Mouse (Mus musculus) heart, adult 9 months (tissue): Measurements from ENCODE around the gene Wipf2.

ENCODE experiments used
- DNase-seq, 2 experiments: peaks; one replicate each; pipeline ENCODE4 v3.0.0; 2022; ENCODE audit warnings: low spot score in 2 of 2

Wipf2 gene

GRCm38 (mm10) chr11:98942923-98943641, 79.6 kb downstream of the Wipf2 start:
- DNase-seq: peak; percentile 82 to 89

DNA sequence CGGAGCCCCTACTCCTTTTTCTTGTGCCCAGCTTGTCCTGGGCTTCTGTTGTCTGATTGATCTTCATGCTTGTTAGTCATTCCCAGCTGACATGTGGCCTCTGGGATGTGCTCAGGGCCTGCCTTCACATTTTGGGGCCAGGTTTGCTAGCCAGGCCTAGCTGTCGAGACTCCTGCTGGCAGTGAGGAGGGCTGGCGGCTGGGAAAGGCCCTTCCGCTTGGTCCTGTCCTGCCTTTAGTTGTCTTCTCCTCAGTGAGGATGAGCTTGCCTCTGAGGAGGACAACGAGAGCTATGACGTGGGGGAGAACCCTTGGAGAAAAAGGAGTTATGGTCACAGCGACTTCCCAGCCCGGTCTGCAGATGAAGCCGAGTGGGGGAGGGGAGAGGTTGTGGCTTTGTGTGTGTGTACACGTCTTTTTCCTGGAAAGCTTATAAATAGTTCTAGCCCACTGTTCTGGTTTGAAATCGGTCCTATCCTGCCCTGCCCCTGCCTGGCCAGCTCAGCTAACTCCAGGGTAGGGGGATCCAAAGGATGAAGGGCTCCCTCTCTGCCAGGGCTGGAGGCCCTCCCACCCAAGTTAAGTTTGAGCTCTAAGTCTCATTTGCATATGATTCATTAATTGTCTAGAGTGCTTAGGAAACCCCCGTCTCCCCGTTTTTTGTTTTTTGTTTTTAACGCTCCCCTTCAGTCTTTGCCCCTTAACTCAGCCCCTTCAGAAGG, 80.5 kb downstream of the Wipf2 start:
- no peak for DNase-seq

- DNase-seq: no peak
Observed at GRCm38 (mm10) chr11:98944897-98945604, 81.6 kb downstream of the Wipf2 start.

DNA sequence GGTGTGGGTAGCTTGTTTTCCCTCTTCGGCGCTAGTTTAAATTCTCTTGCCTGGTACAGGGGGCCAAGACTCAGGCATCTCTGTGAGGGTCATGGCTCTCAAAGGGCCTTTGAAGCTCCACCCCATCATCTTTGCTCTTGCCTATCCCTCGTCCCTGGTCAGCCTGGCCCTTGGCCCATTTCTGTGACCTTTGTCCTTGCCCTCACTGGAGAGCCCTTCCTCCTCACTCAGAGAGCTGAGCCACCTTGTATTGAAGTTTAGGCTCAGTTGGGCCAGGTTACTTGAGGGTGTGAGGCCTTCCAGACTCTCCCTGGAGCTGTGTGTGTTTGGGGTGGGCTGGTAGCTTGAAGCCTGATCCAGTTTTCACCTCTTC, 82.2 kb downstream of the Wipf2 start:
- no peak for DNase-seq

- no peak for DNase-seq
Observed at GRCm38 (mm10) chr11:98947969-98948569, 84.6 kb downstream of the Wipf2 start.

GRCm38 (mm10) chr11:98949242-98949957, 86.0 kb downstream of the Wipf2 start:
- DNase-seq: no peak

GRCm38 (mm10) chr11:98949958-98950460, 86.6 kb downstream of the Wipf2 start:
- peak in 1 of 2 experiments; percentile 63 for DNase-seq

- no peak for DNase-seq
Observed at GRCm38 (mm10) chr11:98950484-98950883, 87.0 kb downstream of the Wipf2 start.

DNA sequence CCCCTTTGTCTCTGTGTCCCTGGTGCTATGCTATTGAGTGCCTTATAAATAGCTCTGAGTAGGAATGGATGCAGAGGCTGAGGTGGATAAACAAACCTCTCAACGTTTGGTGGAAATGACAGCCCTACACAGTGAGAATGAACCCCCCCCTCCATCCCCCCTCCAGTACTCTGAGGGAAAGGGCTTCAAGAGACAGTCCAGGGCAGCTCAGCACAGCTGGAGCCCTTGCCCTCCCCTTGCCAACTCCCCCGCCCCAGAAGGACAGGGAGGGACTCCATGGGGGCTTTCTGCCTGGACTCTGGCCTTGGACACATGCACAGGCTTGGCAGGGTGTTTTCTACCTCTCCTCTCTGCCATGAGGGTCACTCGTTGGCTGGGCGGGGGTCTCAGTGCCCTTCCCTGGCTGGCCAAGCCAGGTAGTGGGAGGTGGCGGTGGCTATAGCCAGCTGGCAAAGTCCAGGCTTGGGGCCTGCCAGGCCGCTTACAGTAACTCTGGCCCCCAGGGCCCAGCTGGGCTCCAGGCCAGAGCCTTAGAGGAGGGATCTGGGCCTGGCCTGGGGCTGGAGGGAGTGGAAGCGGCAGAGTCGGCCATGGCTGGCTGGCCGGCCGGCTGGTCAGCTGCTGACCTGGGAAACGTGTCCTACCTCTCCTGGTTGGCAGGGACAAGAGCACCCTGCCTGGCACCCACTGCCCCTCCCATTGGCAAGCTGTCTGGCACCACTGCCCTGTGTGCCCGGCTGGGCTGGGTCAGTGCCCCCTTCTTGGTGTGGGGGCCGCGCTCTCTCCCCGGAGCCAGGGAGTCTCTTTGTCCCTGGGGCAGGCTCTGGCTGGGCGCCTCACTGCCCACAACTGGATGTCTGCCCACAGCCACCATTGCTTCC, 87.8 kb downstream of the Wipf2 start:
- DNase-seq: peak; percentile 94

- DNase-seq: no peak
Observed at GRCm38 (mm10) chr11:98952111-98952510, 88.7 kb downstream of the Wipf2 start.

- DNase-seq: no peak
Observed at GRCm38 (mm10) chr11:98952736-98953135, 89.3 kb downstream of the Wipf2 start.

- no peak for DNase-seq
Observed at GRCm38 (mm10) chr11:98953361-98953760, 89.9 kb downstream of the Wipf2 start.

GRCm38 (mm10) chr11:98953835-98954320, 90.4 kb downstream of the Wipf2 start:
- no peak for DNase-seq

GRCm38 (mm10) chr11:98954373-98954772, 90.9 kb downstream of the Wipf2 start:
- peak; percentile 76 to 81 for DNase-seq
